Mouse (Mus musculus) kidney, postnatal 0 days (tissue): ENCODE measurements around the gene Lnx1. TPM values are rescaled to one million over a fixed set of nuclear protein-coding genes. Genes with fewer than 3 reads are reported as not detected.

Experiments
- ATAC-seq: fragments of 200-750 bp; cut with Nextera tagmentation; replicated peaks from 2 replicates; pipeline ENCODE4 v1.8.0; 2017; ENCODE audit warnings: low read depth, moderate number of reproducible peaks, moderate TSS enrichment, moderate library complexity; ENCODE audit not compliant: low FRiP score
- DNase-seq: peaks from one replicate; pipeline ENCODE4 v3.0.0-alpha.2; 2016; ENCODE audit warnings: low spot score
- H3K27ac ChIP-seq: fragments of 300-500 bp; sonication (generic); 2 replicates; pipeline ENCODE4 v1.5.1; 2014; ENCODE audit warnings: mild to moderate bottlenecking
- H3K27me3 ChIP-seq: fragments of 300-500 bp; sonication (generic); 2 replicates; pipeline ENCODE4 v1.6.1; 2014; ENCODE audit warnings: low read length, mixed read lengths; ENCODE audit not compliant: insufficient read depth
- H3K36me3 ChIP-seq: fragments of 300-500 bp; sonication (generic); 2 replicates; pipeline ENCODE4 v1.6.1; 2014; ENCODE audit warnings: low read length, mixed read lengths; ENCODE audit not compliant: insufficient read depth
- H3K4me1 ChIP-seq: fragments of 300-500 bp; sonication (generic); replicated peaks from 2 replicates; pipeline ENCODE4 v1.6.1; 2014; ENCODE audit warnings: antibody characterized with exemption, low read length, mixed read lengths; ENCODE audit not compliant: insufficient read depth
- H3K4me2 ChIP-seq: fragments of 300-500 bp; sonication (generic); 2 replicates; pipeline ENCODE4 v1.6.1; 2014; ENCODE audit warnings: mild to moderate bottlenecking, low read length, moderate library complexity, mixed read lengths
- H3K4me3 ChIP-seq: fragments of 300-500 bp; sonication (generic); replicated peaks from 2 replicates; pipeline ENCODE4 v1.5.1; 2014; ENCODE audit warnings: low read depth, low read length
- H3K9ac ChIP-seq: fragments of 300-500 bp; sonication (generic); 2 replicates; pipeline ENCODE4 v1.6.1; 2014; ENCODE audit warnings: low read depth, low read length
- H3K9me3 ChIP-seq: fragments of 300-500 bp; sonication (generic); replicated peaks from 2 replicates; pipeline ENCODE4 v1.6.1; 2016; ENCODE audit warnings: low read length, inconsistent platforms, mixed read lengths
- CTCF ChIP-seq: IDR thresholded peaks from 2 replicates; pipeline ENCODE4 v1.5.1; 2016; ENCODE audit warnings: antibody characterized with exemption, low read depth, mild to moderate bottlenecking, moderate library complexity
- WGBS: fragments of 180-500 bp; shearing (Covaris S2); extraction: QIAGEN DNeasy Blood & Tissue Kit; methylation state at CpG from one replicate; pipeline ENCODE4 v1.1.7; 2014; 5-methylcytosine and 5-hydroxymethylcytosine counted together
- polyA plus RNA-seq: library from polyadenylated mRNA; unstranded; fragments of >200 nt; fragmentation: Nextera tagmentation; extraction: Ambion mirVana; gene quantifications from 2 replicates; pipeline ENCODE4 v1.2.1, GENCODE M21; 2015

The Lnx1 gene
- polyA plus RNA-seq, 1 experiment from 2014 or later = 3.5 TPM

DNA sequence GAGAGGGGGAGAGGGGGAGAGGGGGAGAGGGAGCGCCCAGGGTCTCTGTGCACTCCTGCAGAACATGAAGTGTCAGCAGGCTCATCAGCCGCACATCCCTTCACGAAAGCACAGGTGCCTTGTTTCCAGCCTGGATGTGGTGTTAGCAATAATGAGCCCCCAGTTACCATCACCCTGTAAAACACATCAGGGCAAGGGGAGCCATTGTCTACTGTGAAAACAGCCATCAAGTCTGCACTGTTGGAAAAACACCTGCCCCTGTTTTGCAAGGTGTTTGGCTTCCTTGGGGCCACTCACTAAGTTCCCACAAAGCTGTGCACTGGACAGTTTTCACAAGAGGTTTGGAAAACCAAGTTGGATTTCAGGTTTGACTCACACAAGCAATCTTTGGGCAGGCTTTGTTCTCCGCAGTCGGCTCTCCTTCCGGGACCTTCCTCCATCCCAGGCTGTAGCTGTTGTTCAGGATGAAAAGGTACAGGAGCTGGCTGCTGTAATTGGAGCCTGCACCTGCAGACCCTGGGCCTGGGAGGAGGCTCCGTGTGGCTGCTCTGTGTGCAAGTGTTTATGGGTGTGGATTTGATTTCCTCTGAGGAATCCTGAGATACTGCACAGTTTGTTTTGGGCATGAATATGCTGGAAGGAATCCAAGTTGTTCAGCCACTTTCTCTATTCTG is 31.3 kb upstream of the Lnx1 start:
- no peaks in the 10 kb centered on the region for H3K4me1 ChIP-seq
- H3K9me3 ChIP-seq = no peaks in the 10 kb centered on the region
- no peak for TF ChIP-seq CTCF
- no peak overlapping the region for H3K4me2 ChIP-seq
- no peaks in the 10 kb centered on the region for H3K36me3 ChIP-seq
- no peaks in the 10 kb centered on the region for H3K27me3 ChIP-seq
- H3K27ac ChIP-seq = no peak overlapping the region
- WGBS = 24% methylated on average over 7 of the region's 7 CpGs
- DNase-seq (no peak), ATAC-seq (no peak; the same call in 1 of the 2 replicates)
- no peak overlapping the region for H3K4me3 ChIP-seq
- H3K9ac ChIP-seq = no peak overlapping the region

DNA sequence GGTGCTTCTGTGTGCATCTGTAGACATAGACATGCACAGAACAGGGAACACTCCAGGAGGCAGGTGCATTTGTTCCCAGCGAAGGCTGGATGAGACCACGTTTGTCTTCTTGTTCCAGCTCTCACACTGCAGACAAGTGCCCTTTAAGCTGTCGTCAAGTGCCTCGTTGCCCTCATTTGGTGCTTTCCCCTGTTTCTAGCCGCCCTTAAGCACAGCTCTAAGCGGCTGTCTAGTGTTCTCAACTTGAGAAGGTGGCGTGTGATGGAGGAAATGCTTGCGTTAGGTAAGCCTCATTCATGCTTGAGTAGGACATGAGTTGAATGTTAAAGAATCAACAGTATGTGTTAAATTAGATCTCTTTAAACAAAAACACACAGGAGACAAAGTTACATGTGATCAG is 29.9 kb upstream of the Lnx1 start:
- ATAC-seq = no peak
- DNase-seq = no peak
- no peaks in the 10 kb centered on the region for H3K36me3 ChIP-seq
- H3K4me3 ChIP-seq = no peak overlapping the region
- H3K4me1 ChIP-seq = no peaks in the 10 kb centered on the region
- no peak overlapping the region for H3K9ac ChIP-seq
- no peak overlapping the region for H3K27ac ChIP-seq
- 39% methylated on average over 8 of the region's 8 CpGs for WGBS
- H3K9me3 ChIP-seq = no peaks in the 10 kb centered on the region
- H3K27me3 ChIP-seq = no peaks in the 10 kb centered on the region
- no peak overlapping the region for H3K4me2 ChIP-seq
- no peak for TF ChIP-seq CTCF

DNA sequence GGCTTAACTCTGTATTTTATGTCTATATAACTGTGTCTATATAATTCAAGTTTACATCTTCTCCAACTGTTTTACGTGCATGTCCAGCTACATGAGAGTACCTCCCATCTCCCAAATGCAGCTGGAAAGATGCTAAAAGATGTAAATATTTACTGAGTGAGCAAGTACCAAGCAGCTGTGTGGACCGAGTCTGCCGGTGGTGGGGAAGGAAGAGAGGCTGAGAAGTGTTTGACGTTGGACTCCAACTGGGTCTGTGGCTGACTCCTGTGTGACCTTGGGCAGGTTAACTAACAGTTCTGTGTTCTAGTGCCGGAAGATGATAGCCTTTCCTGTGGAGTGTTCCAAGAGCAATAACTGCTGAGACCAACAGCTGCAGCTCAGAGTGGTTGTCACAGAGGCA is 27.9 kb upstream of the Lnx1 start:
- Histone ChIP-seq H3K36me3 (no peaks in the 10 kb centered on the region), H3K4me3 (no peak overlapping the region), H3K27me3 (no peaks in the 10 kb centered on the region), H3K27ac (no peak overlapping the region), H3K4me2 (no peak overlapping the region), H3K9me3 (no peaks in the 10 kb centered on the region), H3K4me1 (no peaks in the 10 kb centered on the region), H3K9ac (no peak overlapping the region)
- WGBS = 70% methylated on average over 5 of the region's 5 CpGs
- DNase-seq (no peak), ATAC-seq (no peak)
- TF ChIP-seq CTCF = no peak

DNA sequence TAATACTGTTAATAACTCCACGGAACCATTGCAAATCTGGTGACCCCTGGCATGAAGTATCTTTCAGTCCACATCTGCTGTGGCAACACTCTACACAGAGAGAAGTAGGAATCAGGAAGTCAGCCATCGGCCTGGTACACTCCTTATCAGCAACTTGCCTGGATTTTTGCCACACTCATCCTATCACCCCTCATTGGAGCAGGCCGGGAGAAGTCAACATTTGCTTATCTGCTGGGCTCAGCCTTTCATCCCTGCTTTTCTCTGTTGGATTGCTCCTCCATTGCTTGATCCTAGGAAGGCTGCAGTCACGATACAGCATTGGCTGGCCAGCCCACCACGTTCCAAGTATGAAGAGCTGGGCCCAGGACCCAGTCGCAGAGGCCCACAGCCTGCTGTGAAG is 26.9 kb upstream of the Lnx1 start:
- TF ChIP-seq CTCF = no peak
- Histone ChIP-seq H3K27me3 (no peaks in the 10 kb centered on the region), H3K9me3 (no peaks in the 10 kb centered on the region), H3K27ac (no peak overlapping the region), H3K9ac (no peak overlapping the region), H3K4me3 (no peak overlapping the region), H3K36me3 (no peaks in the 10 kb centered on the region), H3K4me2 (no peak overlapping the region), H3K4me1 (no peaks in the 10 kb centered on the region)
- WGBS = 76% methylated on average over 6 of the region's 6 CpGs
- ATAC-seq = no peak
- no peak for DNase-seq

DNA sequence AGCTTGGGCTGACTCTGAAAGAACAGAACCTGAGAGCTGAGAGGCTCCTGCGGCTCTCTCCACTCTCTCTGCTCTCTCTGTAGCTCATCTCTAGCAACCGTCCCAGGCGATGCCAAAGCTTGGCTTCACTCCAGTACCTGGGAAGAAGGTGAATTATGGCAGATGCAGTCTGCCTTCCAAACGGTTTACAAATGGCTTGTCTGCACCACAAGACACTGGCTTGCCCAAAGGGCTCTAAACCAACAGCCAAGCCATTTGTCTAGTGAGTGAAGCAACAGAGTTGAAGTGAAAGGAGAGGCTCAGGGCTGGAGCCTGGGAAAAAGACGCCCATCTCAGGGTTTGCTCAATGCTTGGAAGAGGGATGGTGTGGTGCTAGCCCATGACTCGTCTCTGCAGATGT is 25.5 kb upstream of the Lnx1 start:
- no peak for TF ChIP-seq CTCF
- 57% methylated on average over 6 of the region's 6 CpGs for WGBS
- Histone ChIP-seq H3K9ac (no peak overlapping the region), H3K9me3 (no peaks in the 10 kb centered on the region), H3K4me3 (no peak overlapping the region), H3K36me3 (no peaks in the 10 kb centered on the region), H3K4me1 (no peaks in the 10 kb centered on the region), H3K27me3 (no peaks in the 10 kb centered on the region), H3K4me2 (no peak overlapping the region), H3K27ac (no peak overlapping the region)
- no peak for DNase-seq
- ATAC-seq = no peak

DNA sequence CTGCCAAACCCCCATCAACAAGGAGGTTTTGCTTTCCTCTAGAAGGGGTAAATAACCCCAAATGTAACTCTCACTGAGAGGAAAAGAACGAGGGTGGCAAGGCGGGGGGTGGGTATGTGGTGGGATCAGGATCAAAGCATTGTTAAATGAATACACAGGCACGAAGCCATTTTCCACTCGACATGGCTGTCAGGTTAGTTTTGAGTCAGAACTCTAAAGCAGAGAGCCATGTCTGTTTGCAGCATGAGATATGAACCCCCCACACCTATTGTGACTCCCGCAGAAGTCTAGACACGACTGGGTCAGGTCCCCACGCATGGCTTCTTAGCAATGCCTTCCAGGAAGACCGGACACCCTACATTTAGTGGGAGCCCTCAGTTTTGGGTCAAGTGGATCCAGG is 24.6 kb upstream of the Lnx1 start:
- H3K4me2 ChIP-seq = no peak overlapping the region
- no peak overlapping the region for H3K9ac ChIP-seq
- H3K36me3 ChIP-seq = no peaks in the 10 kb centered on the region
- 74% methylated on average over 8 of the region's 8 CpGs for WGBS
- H3K4me3 ChIP-seq = no peak overlapping the region
- no peak for TF ChIP-seq CTCF
- no peaks in the 10 kb centered on the region for H3K9me3 ChIP-seq
- ATAC-seq (no peak), DNase-seq (no peak)
- no peak overlapping the region for H3K27ac ChIP-seq
- no peaks in the 10 kb centered on the region for H3K27me3 ChIP-seq
- H3K4me1 ChIP-seq = no peaks in the 10 kb centered on the region

DNA sequence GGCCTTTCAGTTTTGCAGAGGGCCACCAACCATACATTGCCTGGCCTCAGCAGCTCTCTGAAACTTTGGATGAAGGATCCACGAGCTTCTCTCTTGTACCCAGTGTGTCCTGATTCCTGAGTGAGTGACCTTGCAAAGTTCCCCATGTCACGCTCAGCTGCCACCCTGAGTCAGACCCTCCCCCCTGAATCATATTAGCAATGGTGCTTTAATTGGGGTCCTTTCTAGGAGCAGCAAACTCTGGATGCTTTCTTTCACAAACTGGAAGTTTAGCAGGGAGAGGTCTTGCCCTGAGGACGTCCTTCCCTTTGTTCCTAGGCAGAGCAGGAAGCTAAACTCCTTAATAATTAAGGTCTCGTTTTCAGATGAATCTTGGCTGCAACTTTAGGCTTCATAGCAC is 22.8 kb upstream of the Lnx1 start:
- DNase-seq (no peak), ATAC-seq (no peak)
- no peak overlapping the region for H3K4me2 ChIP-seq
- H3K4me3 ChIP-seq = no peak overlapping the region
- no peaks in the 10 kb centered on the region for H3K27me3 ChIP-seq
- no peak overlapping the region for H3K27ac ChIP-seq
- no peaks in the 10 kb centered on the region for H3K9me3 ChIP-seq
- no peaks in the 10 kb centered on the region for H3K36me3 ChIP-seq
- H3K9ac ChIP-seq = no peak overlapping the region
- TF ChIP-seq CTCF = no peak
- 38% methylated on average over 4 of the region's 4 CpGs for WGBS
- no peaks in the 10 kb centered on the region for H3K4me1 ChIP-seq
